Mouse (Mus musculus): ENCODE measurements around the gene Krt1.

DNA sequence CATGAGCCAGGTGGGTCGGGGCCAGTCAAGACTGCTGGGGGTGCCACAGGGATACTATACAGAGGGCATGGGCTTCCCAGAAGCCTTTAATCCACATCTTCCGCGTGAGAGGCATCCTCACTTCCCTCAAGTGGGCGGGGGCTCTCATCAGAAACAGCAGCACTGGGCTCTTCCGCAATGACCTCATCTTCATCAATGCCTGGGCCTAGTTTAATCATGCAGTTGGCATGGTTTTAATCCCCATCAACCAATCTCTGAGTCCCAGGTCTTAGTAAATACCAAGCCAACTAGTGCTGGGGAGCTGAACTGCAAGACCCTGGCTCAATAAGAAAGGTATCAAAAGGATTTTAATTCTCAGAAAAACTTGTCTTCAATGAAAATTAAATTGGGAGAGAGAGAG is 21.2 kb downstream of the Krt1 start:
- TF ChIP-seq EP300 (IDR thresholded peaks at IDR 0.05; ENCODE audit: low read depth) (no peak), CTCF (IDR thresholded peaks at IDR 0.05; ENCODE audit: low read depth) (no peak)
